Mouse (Mus musculus) lung, postnatal 4 days (tissue): ENCODE data around the gene Anp32e.
A peak's percentile ranks its signal among the peaks of the same experiment; 100 is the strongest.
"Not testable (repeated sequence)": the region's sequence is repeated elsewhere in the genome, so short reads cannot be mapped to it uniquely, and the experiment has no call there.

ENCODE experiments used
- DNase-seq, 2 experiments: peaks; one replicate each; pipeline ENCODE4 v3.0.0; 2021

The Anp32e gene

DNA sequence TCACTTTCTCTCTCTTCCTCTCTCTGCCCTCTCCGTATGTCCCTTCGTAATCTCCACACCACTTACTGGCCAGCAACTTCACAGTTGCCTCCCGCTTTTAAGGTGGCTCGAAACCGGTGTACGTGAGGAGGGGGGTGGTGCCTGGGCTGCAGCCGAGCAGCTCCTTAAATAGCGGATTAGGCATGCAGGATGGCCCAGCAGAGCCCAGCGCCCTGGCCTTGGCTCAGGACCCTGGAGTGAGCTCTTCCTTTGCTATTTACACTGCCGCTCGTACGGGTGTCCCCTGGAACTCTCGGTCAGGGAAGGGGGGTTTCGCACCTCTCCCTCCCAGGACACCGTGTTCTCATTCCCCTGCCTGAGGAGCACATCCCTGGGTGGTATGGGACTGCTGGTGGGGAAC is 24.5 kb upstream of the Anp32e start, which contains the start of gene Car14:
Car14 (minus strand) TSS at position 124 of the 400 bp plus-strand sequence.
- DNase-seq, result no peak

DNA sequence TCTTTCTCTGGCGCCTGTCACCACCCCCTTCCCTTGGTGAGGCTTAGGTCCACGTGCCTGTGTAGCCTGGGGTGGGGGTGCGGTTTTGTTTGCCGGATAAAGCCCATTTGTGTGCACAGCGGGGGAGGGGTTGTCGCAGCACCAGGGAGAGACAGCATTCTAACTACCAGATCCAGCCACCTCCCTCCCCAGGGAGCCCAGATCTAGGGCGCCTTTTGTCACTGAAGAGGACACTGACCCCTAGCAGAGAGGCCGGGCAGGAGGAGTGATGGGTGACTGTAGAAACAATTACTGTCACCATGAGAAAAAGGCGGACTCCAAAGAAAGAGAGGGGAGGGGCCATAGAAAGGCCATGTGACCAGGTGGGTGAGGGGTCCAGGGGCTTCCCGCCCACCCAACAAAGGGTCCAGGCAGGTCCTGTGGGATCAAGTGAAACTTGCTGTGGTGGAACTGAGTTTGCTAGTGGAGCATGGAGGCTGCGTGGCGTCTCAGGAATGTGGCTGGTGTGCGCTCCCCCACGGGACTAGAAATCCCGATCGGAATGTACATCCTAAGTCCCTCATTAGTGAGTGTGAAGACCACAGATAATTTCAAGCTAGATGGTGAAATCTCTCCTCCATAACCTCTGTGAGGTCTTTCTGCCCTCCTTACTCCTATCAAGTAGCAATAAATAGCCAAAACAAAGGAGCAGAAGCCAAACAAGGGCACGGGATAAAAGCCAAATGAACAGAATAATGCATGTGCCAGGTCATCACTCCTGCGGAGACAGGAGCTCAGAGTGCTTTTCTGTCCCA is 23.7 kb upstream of the Anp32e start:
- peak; percentile 60 to 70 for DNase-seq

DNA sequence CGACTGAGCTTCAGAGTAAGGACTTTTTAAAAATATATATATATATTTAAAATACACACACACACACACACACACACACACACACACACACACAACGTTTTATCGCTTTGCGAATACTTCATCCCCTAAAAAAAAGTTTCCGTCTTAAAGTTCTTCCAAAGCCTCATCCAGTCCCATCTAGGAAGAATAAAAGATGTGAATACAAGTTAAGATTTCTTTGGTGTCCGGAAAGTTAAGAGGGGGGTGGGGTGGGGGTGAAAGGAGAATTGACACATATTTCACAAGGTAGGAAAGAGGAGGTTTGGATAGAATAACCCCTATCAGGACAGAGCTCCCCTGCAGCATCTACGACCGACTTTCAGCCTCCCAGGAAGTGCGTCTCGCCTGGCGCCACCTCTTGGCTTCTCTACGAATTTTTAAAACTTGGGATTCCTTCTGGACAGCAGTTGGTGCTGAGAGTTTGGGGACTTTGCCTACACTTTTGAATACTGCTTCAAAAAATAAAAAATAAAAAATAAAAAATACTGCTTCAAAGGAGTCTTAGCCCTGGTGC is 23.0 kb upstream of the Anp32e start:
- peak; percentile 54 to 78 for DNase-seq

DNA sequence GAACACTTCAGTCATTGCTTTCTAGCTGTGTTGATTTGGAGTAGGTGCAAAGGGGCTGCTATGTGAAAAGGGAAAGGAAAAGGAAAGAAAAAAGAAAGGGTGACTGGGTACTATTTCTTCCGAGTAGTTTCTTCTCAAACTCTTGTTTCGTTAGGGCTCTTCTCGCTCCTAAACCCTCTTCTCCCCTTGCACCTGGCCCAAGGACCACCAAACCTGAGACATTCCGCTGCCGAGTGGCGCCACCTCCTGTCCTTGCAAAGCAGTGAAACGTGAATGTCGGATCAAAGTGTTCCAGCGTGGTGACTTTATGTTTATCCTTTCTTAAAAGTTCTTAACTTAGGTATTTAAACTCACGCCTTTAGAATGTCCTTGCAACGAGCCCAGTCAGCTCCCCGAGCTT is 22.2 kb upstream of the Anp32e start:
- peak; percentile 53 to 73 for DNase-seq

DNA sequence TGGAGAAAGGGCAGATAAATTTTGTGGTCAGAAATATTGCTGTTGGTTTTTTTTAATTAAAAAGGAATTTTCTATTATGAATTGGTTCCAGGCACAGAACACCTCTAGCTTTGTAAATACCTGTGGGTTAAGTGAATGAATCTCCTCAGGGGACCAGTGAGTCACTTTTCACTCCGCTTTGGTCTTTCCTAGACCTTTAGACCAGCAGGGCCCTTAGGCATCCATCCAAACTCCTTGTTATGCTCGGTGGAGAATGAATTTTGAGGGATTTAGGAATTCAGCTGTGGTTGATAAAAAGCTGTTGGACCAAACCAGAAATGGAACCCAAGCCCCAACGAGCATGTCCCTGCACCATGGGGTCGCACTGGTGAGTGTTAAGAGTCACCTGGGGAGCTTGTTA is 21.4 kb upstream of the Anp32e start:
- DNase-seq, result no peak

DNA sequence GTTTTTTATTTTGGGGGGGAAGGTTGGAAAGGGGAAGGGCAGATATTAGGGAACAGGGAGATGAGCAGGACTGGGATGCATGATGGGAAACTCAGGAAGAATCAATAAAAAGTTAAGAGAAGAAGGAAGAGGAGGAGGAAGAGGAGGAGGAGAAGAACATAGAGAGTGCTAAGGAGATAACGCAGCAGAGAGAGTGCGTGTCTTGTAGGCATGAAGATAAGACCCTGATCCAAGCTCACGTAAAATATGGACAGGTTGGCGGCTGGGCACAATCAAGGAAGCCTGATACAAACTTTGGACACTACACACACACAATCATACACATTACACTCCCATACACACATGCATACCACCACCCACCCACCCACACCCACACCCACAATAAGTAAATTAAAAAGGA is 14.3 kb upstream of the Anp32e start:
- no peak for DNase-seq

DNA sequence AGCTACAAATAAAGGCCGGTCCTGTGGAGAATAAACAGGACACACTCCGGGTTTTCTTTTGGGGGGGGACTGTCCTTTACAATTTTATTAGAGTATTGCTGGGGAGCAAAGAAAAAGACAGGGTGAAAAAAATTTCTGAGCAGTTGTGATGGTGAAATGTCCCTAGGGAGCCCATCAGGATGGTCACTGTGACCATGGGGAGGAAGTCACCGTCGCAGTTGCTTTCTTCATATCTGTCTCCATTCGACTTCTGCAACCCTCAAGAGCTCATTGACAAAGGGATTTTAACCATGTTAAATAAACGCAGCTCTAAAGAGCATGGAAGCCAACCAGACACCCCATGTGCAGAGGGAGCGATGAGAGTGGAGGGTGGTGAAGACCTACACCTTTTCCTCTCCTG is 12.3 kb upstream of the Anp32e start:
- DNase-seq, result no peak

DNA sequence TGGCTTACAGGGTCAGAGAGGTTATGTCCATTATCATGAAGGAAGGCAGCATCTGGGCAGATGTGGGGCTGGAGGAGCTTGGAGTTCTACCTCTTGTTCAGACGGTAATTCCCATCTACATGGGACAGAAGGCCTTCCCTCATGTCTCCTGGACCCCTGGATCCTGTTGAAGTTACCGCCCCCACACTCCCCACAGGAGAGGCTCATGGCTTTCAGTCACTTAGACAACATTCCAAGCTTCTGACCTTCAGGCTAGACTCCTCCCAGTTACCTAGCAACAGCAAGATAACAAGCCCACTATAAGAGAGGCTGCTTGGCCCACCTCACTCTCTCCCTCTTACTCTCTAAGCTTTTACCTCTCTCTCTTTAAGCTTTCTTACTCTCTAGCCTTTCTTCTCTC is 8.5 kb upstream of the Anp32e start:
- DNase-seq, result not testable (repeated sequence)

DNA sequence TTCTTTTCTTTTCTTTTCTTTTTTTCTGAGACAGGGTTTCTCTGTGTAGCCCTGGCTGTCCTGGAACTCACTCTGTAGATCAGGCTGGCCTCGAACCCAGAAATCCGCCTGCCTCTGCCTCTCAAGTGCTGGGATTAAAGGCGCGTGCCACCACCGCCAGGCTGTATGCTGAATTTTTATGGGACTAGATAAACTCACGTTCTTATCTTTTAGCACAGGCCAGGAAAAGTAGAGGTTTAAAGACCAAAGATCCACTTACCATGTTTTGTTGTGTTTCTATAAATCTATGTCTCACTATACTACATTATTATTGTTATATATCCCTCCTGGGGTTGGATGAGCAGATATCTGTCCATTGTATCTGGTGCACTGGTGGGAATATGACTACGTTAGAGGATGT is 5.6 kb upstream of the Anp32e start:
- DNase-seq, result not testable (repeated sequence)

DNA sequence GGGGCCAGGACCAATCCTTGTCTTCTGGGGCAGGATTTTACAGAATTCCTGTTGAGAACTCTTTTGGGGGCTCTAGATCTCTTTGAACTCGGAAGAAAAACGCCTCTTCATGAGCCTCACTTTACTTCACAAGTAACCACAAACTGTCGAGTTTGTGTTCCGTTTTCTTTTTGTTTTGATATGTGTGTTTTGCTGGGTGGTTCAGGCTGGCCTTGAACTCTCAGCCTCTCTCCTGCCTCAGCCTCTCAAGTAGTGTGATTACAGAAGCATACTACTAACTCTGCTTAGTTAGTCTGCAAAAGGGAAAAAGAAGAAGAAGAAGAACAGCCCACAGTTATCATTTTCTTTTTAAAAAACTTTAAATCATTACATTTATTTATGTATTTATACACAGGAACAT is 4.9 kb upstream of the Anp32e start:
- DNase-seq, result no peak

DNA sequence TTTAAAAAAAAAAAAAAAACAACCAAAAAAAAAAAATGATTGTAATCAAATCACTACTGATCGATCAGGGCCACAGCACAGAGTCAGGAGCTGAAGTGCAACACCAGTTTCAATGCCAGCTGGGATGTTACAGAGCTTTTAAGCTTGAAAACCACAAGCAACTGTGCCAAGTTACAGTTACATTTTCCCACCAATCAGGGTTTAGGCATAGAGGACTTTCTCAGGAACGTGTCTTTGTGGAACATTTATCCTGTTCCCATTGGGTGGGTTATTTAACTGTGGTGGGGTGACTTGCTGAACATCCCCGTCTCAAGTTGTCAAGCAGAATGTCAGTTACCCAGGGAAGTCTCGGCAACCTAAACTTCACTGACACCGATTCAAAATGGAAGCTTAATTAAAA is 4.0 kb upstream of the Anp32e start:
- DNase-seq, result no peak

DNA sequence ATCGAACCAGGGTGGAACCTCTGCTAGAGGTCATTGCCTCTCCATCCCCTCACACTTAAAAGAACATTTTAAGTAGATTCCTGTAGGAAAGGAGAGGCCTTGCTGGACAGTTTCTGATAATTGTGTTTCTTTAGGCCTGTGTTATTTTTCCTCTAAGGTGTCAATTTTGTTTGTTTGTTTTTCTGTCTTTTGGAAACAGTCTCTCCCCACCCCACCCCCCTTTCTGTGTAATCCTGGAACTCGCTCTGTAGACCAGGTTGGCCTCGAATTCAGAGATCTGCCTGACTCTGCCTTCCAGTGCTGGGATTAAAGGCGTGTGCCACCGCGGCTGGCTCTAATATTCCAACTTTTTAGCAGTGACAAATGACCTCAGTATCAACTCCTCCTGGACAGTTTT is 787 bp upstream of the Anp32e start:
- no peak for DNase-seq

DNA sequence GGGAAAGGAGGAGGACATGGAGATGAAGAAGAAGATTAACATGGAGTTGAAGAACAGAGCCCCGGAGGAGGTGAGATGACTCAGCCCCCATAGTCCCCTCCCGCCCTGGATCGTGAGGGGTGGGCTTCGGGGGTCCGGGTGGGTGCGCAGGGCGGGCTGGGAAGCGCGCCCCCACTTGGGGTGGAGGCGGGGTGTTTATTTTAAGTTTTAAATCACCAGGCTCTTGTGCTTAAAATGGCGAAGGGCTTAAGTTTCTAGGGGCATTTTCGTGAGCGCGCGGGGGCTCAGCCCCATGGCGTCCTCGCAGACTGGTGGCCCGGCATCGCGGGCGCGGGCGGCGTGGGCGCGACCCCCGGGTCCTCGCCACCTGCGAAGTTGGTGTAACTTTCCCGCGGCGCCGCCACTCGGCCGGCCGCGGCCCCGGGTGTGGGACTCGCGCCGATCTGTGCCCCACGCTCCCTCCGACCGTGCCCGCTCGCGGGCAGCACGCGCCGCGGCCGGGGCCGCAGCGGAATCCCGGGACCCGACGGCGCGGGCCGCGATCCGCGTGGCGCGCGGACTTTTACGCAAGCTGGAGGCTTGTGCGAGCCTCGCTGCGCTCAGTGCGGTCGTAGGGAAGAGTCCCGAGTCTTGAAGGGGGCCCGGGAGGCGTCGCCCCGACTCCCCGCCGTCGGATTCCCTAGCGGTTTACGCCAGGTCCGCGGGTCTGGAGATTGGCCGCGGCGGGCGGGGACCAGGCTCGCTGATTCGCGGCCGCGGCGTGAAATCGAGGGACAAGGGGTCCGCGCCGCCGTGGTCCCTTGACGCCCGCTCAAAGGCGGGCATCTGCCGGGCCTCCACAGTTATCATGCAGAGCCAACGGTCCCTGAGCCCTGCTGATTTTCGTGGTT is 780 bp downstream of the Anp32e start:
- peak; percentile 74 to 76 for DNase-seq

DNA sequence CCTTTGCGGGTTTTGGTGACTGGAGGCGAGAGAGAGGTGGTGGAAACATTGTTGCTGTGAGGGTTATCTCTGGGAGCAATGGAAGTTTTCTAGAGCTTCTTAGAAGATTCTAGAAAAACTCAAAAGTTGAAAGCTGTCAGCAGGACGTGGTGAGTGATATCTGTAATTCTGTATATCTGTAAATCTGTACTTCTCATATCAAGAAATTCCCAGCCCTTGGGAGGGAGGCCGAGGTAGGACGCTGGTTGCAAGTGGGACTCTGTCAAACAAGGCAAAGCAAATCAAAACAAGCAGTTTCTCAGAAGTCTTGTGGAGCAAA is 1.4 kb downstream of the Anp32e start:
- DNase-seq, result no peak

DNA sequence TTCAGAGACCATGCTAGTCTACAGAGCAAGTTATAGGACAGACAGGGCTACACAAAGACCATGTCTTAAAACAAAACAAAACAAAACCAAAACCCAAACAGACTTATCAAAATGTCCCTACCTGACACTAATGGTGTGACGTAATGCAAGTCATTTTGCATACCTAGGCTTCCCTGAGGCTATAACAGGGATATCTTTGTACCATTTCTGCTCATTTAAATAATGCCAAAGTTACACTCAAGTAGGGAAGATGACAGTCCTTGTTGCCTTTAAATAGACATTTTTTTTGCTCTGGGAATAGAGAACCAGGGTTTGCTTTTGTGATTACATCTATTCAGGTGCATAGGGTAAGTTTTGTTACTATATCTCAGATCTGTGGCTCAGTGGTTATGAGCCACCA is 2.4 kb downstream of the Anp32e start:
- DNase-seq, result no peak

DNA sequence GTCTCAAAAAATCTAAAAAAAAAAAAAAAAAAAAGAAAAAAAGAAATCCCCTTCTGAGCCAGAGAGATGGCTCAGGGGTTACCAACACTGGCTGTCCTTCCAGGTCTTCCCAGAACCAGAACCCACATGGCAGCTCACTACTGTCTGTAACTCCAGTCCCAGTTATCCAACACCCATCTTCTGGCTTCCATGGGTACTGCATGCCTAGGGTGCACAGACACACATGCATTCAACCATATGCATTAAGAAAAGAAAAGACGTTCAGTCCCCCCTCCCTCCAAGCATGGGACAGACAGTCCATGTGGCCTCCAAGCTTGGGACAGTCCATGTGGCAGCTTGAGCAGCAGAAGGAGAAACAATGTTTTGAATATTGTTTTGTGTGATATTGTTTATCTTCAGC is 3.1 kb downstream of the Anp32e start:
- no peak for DNase-seq

DNA sequence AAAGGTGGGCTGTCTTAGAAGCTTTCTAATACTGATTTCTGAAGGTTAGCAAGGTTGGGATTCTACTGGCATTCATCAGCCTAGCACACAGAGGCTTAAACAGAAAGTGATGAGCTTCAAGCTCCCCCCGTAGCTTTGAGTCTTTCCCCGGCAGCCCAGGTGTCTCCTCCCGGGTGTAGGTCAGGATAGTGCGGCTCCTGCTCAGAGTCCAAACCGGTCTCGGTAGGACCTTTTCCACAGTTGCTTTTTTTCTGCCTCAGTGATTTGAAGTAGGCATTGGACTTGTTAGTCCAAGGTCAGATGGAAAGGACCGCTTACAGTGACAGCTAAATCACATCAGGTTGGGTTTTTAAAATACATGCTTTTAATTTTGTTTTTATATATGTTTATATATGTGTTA is 3.5 kb downstream of the Anp32e start:
- DNase-seq, result no peak

DNA sequence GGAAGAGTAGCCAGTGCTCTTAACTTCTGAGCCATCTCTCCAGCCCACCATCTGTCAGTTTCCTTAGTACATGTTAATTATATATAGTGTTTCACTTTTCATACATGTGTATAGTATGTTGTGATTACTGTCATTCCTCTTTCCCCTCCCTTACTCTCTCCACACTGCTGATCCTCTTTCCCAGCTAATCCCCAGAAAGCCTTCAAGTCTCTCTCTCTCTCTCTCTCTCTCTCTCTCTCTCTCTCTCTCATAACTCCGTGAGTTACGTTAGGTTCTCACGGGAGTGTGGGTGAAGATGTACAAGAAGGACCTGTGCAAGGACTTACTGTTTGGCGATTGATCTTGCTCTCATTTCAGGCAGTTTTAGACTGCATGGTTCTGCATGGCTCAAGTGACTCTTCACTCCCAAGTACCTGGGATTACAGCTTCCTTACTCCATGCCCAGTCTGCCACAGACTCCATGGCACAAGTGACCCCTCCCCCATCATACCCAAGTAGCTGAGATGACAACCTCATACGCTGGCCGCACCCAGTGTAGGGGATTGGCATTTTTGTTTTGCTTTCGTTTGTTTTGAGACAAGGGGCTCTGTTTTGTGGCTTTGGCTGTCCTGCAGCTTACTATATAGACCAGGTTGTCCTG is 4.2 kb downstream of the Anp32e start:
- no peak for DNase-seq

DNA sequence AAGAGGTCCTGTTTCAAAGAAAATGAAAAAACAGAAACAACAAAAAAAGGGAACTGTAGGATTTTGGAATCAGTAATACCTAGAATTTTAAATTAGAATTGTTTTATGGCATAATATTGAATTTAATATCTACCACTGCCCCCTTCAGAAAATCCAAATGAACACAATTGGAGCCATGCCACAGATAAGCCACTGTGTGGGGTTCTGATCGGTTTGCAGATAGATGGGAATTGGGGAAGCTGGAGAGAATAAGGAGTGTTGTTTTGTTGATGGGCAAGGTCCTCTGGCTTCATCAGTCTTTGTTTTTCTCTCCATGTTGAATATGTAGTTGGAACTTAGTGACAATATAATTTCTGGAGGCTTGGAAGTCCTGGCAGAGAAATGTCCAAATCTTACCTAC is 5.4 kb downstream of the Anp32e start:
- no peak for DNase-seq

DNA sequence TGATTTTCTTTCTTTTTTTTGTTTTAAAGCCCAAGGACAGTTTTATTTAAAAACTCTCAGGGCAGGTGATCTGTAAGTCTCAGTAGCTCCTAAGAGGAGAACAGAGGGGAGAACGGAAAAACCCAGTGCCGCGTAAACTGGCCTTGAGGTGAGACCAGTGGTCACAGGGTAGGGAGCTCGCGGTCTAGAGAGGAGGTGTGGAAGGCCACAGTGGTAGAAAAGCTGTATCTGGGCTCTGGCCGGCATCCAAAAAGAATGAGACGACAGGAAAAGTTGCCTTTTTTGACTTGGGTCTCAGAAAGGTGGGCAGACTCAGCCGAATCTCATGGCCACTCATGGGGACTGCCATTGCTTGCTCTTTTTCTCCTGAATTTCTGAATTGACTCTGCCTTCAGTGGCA is 9.2 kb downstream of the Anp32e start:
- DNase-seq, result no peak

DNA sequence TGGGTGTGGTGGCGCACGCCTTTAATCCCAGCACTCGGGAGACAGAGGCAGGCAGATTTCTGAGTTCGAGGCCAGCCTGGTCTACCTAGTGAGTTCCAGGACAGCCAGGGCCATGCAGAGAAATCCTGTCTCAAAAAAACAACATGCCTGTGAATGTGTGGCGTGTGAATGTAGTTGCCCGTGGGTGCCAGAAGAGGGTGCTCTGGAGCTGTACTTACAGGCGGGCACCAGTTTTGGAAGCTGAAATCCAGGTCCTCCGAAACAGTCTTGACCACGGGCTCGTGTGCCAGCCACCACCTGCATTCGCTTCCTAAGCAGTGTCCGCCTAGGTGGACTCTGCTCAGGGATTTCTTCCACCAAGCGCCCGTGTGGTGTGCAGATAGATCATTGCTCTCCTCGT is 9.8 kb downstream of the Anp32e start:
- DNase-seq, result peak in 1 of 2 experiments; percentile 43

DNA sequence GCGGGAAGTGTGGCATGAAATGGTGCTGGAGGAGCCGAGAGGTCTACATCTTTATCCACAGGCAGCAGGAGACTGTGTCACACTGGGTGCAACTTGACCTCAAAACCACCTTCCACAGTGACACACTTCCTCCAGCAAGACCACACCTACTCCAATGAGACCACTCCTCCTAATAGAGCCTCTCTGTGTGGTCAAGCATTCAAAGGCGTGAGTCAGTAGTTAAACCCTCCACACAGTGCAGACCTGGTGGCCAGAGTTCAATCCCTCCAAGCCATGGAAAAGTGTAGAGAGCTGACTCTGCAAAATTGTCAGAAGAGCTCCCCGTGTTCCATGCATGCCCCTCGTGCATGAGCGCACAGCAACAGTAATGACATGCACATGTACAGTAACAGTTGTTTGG is 13.7 kb downstream of the Anp32e start:
- DNase-seq, result no peak

DNA sequence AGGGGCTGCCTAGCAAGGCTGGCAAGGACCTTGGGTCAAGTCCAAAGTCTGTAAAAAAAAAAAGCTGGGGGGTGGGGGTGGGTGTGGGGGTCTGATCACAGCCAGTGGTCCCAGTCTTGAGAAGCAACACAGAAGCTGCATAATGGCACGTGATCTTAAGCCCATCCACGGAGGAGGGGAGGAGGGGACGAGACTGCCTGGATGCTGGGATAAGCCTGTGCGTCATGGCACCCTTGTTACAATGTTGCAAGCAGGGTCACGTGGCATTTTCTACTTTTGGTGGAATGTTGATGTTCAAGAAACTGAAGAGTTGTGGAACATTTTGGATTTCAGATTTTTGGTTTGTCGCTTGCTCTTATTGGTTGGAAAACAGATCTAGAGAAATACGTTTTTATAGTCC is 14.2 kb downstream of the Anp32e start:
- DNase-seq, result no peak

DNA sequence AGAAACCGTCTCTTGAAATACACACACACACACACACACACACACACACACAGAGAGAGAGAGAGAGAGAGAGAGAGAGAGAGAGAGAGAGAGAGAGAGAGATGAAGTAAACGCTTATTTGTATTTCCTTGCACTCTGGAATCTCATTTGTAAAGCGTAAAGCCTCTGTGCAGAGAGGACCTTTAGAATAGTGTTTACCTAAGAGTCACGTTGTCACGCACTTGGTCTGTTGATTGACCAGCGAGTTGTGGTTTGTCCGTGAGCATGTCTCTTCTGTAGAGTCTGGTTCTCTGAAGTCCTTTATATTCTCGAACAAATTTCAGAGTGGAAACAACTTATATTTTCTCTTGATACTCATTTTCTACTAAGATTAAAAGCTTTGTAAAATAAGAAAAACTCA is 15.7 kb downstream of the Anp32e start:
- no peak for DNase-seq
